Mouse (Mus musculus) kidney, adult 2 months (tissue): ENCODE data around the gene Slc11a2.

ENCODE experiments used
- CTCF ChIP-seq: fragments of 200-500 bp; conservative IDR thresholded peaks from 2 replicates; pipeline ENCODE4 v1.5.1; 2011; ENCODE audit warnings: low read depth, mild to moderate bottlenecking, control low read depth, low read length, moderate library complexity, mixed read lengths; ENCODE audit not compliant: insufficient read depth, insufficient read length
- POLR2A ChIP-seq: fragments of 200-500 bp; IDR thresholded peaks from one replicate; pipeline ENCODE4 v1.6.1; 2011; ENCODE audit warnings: low read depth, low read length, control low read depth

- no peak for TF ChIP-seq POLR2A
- TF ChIP-seq CTCF = no peak
Observed at GRCm38 (mm10) chr15:100424396-100425122, at the start of gene Slc11a2.
